Mouse (Mus musculus): ENCODE results near the gene Cacna1f.

GRCm38 (mm10) chrX:7665739-7666502 lies 59.0 kb downstream of the Cacna1f start:
- TF ChIP-seq POLR2A (IDR thresholded peaks at IDR 0.05; ENCODE audit: low read depth, low read length) (no peak), CTCF (IDR thresholded peaks at IDR 0.05; ENCODE audit: extremely low read depth, insufficient read length, insufficient replicate concordance, low read depth, low read length) (no peak)

Data from small intestine, adult 2 months (tissue).